In the genomic region with DNA sequence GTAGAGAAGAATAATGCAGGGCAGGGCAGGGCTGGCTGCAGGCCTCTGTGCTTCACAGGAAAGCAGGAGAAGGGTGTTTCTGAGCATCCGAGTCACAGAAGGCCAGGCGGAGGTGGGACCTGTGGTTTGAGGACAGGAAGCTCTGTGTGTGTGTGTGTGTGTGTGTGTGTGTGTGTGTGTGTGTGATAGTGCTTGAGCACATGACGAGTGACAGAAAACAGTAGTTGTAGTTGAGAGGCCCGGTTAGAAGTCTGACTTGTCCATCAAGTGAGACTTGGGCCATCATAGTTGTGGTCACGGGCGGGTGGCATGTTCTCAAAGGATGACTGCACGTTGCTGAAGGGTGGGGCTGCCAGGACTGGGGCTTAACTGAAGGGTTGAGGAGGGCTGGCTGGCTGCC, we compare ENCODE assay signal across 12 mouse cellular contexts. TPM values are rescaled to one million over a fixed set of nuclear protein-coding genes. Genes with fewer than 3 reads are reported as not detected.
DNase-seq lines count a peak whose midpoint lies in the region; ATAC-seq and TF ChIP-seq lines count a peak whose summit lies in the region.
"Had no signal": no experiment of that assay in that cellular context is flagged by ENCODE, and none has a peak within 500 bp of the region (broad histone marks: within the 10 kb centered on the region; RNA-seq: fewer than 3 reads in every experiment).

No protein-coding gene starts in this region.

- intact Hi-C loops in gastrocnemius, adult 2 months (cut with DNase I), result loop anchor here (5.0 kb wide), 1 partner anchor 43 kb away; no protein-coding TSS in a partner anchor
- intact Hi-C loops in gastrocnemius, postnatal 36 days (cut with DNase I), result no loop called here
- intact Hi-C loops in left cerebral cortex, postnatal 4 days (cut with DNase I), result no loop called here

- no peak overlapping the region for H3K27ac ChIP-seq in gastrocnemius, adult 2 months
- H3K27ac ChIP-seq in bone marrow macrophage, adult 2 months (ENCODE audit: insufficient read depth, low read depth, low read length), result peak overlapping the region; percentile 90
- 0 out of 2 replicates have a peak overlapping the region, but pooled peaks have one; percentile 7 for H3K27ac ChIP-seq in stomach, embryonic 14.5 days (ENCODE audit: low read length)
- H3K27ac ChIP-seq in neural tube, embryonic 15.5 days (replicated peaks), result no peak overlapping the region

- peak; percentile 23; the same call in 1 of the 2 replicates for ATAC-seq in stomach, embryonic 14.5 days (ENCODE audit: insufficient number of reproducible peaks, insufficient read depth, low FRiP score, low read depth)
- no peak for ATAC-seq in neural tube, embryonic 15.5 days (ENCODE audit: low FRiP score)
- ATAC-seq: midbrain, embryonic 16.5 days had no signal

- DNase-seq in gastrocnemius, adult 2 months, result peak; percentile 24
- DNase-seq in gastrocnemius, postnatal 36 days, result no peak
- DNase-seq in lung, postnatal 10 days, result peak; percentile 24
- no peak for DNase-seq in left cerebral cortex, postnatal 4 days
- no peak for DNase-seq in adrenal gland, adult 18-20 months (ENCODE audit: low spot score in 2 of 2)

- H3K4me1 ChIP-seq in bone marrow macrophage, adult 2 months (ENCODE audit: control insufficient read depth, insufficient read depth, low read length), result peaks cover 37% of the 10 kb centered on the region
- H3K4me1 ChIP-seq in stomach, embryonic 14.5 days (ENCODE audit: control insufficient read depth, insufficient read depth, low read length), result peaks cover 8% of the 10 kb centered on the region; the same call in 1 of the 2 replicates
- no peaks in the 10 kb centered on the region for H3K4me1 ChIP-seq in neural tube, embryonic 15.5 days

- H3K4me2 ChIP-seq in stomach, embryonic 14.5 days (replicated peaks; ENCODE audit: low read depth, low read length), result no peak overlapping the region
- H3K4me2 ChIP-seq in neural tube, embryonic 15.5 days, result no peak overlapping the region

- H3K36me3 ChIP-seq in stomach, embryonic 14.5 days (ENCODE audit: control insufficient read depth, insufficient read depth, low read length), result peaks cover 58% of the 10 kb centered on the region
- peaks cover 92% of the 10 kb centered on the region for H3K36me3 ChIP-seq in neural tube, embryonic 15.5 days

- H3K9me3 ChIP-seq in stomach, embryonic 14.5 days (ENCODE audit: control insufficient read depth, low read depth, low read length), result no peaks in the 10 kb centered on the region
- no peaks in the 10 kb centered on the region for H3K9me3 ChIP-seq in neural tube, embryonic 15.5 days (replicated peaks)

- TF ChIP-seq POLR2A in bone marrow macrophage, adult 2 months (IDR thresholded peaks at IDR 0.05; ENCODE audit: borderline replicate concordance, low read depth, low read length), result no peak

- no peak overlapping the region for H3K9ac ChIP-seq in stomach, embryonic 14.5 days (replicated peaks; ENCODE audit: low read depth, low read length)
- H3K9ac ChIP-seq in neural tube, embryonic 15.5 days (replicated peaks), result no peak overlapping the region

- 53% methylated on average over 7 of the region's 7 CpGs for WGBS in stomach, embryonic 14.5 days
- WGBS in neural tube, embryonic 15.5 days, result 88% methylated on average over 7 of the region's 7 CpGs

- no peaks in the 10 kb centered on the region for H3K27me3 ChIP-seq in stomach, embryonic 14.5 days (ENCODE audit: control insufficient read depth, insufficient read depth, low read length)
- no peaks in the 10 kb centered on the region for H3K27me3 ChIP-seq in neural tube, embryonic 15.5 days (replicated peaks)

- H3K4me3 ChIP-seq in gastrocnemius, adult 2 months, result no peak overlapping the region
- H3K4me3 ChIP-seq in bone marrow macrophage, adult 2 months (ENCODE audit: insufficient read depth, low read length), result peak overlapping the region; percentile 36; the same call in 1 of the 2 replicates
- no peak overlapping the region for H3K4me3 ChIP-seq in stomach, embryonic 14.5 days (ENCODE audit: low read depth, low read length)
- H3K4me3 ChIP-seq in neural tube, embryonic 15.5 days (replicated peaks), result no peak overlapping the region

- no peak for TF ChIP-seq CTCF in gastrocnemius, adult 2 months (IDR thresholded peaks at IDR 0.05)
- TF ChIP-seq CTCF in bone marrow macrophage, adult 2 months (IDR thresholded peaks at IDR 0.05; ENCODE audit: low read depth, low read length), result no peak

RNA-seq across cellular contexts. Expression of a gene that starts 16.1 kb away (rescaled TPM):
- 10 to 100 TPM; 28.1 to 36.1 TPM for total RNA-seq in gastrocnemius, adult 2 months (2021)
- 10 to 100 TPM; 23.3 to 25.9 TPM for total RNA-seq in gastrocnemius, postnatal 36 days (2021)
- 162 and 193 TPM in 2 replicates for polyA plus RNA-seq in bone marrow macrophage, adult 2 months (2012; ENCODE audit: insufficient read depth, insufficient read length, missing spikeins)
- 83.9 and 86.8 TPM in 2 replicates for polyA plus RNA-seq in stomach, embryonic 14.5 days (2014; fragmentation: Nextera tagmentation; extraction: Ambion mirVana)
- polyA plus RNA-seq in neural tube, embryonic 15.5 days (2015; fragmentation: Nextera tagmentation; extraction: Ambion mirVana), result 59.3 and 61.6 TPM in 2 replicates
- total RNA-seq in left cerebral cortex, postnatal 4 days (2021), result 100 to 1,000 TPM; 163 to 167 TPM
- total RNA-seq in adrenal gland, adult 18-20 months (2021), result 100 to 1,000 TPM in 1 of 2 experiments, 10 to 100 TPM in 1; 92.3 to 111 TPM

RNA-seq across cellular contexts. Expression of a gene that starts 35.3 kb away (rescaled TPM):
- total RNA-seq in gastrocnemius, adult 2 months (2021), result not detected
- total RNA-seq in gastrocnemius, postnatal 36 days (2021), result not detected
- not detected in 2 replicates for polyA plus RNA-seq in bone marrow macrophage, adult 2 months (2012; ENCODE audit: insufficient read depth, insufficient read length, missing spikeins)
- not detected in 2 replicates for polyA plus RNA-seq in stomach, embryonic 14.5 days (2014; fragmentation: Nextera tagmentation; extraction: Ambion mirVana)
- not detected in 2 replicates for polyA plus RNA-seq in neural tube, embryonic 15.5 days (2015; fragmentation: Nextera tagmentation; extraction: Ambion mirVana)
- not detected for total RNA-seq in left cerebral cortex, postnatal 4 days (2021)
- total RNA-seq in adrenal gland, adult 18-20 months (2021), result under 1 TPM in 1 of 2 experiments, not detected in 1; 0.83 TPM
- total RNA-seq: adrenal gland, postnatal 4 days; left cerebral cortex, adult 18-20 months had no signal
- polyA plus RNA-seq: heart, embryonic 14.5 days; midbrain, embryonic 16.5 days had no signal

RNA-seq across cellular contexts. Expression of a gene that starts 54.8 kb away (rescaled TPM):
- total RNA-seq in gastrocnemius, adult 2 months (2021), result 1 to 10 TPM; 4.4 to 8.6 TPM
- total RNA-seq in gastrocnemius, postnatal 36 days (2021), result 10 to 100 TPM in 1 of 2 experiments, 1 to 10 TPM in 1; 5.4 to 10.7 TPM
- 2.9 and 3.0 TPM in 2 replicates for polyA plus RNA-seq in bone marrow macrophage, adult 2 months (2012; ENCODE audit: insufficient read depth, insufficient read length, missing spikeins)
- polyA plus RNA-seq in stomach, embryonic 14.5 days (2014; fragmentation: Nextera tagmentation; extraction: Ambion mirVana), result 17.5 and 24.6 TPM in 2 replicates
- 88.5 and 106 TPM in 2 replicates for polyA plus RNA-seq in neural tube, embryonic 15.5 days (2015; fragmentation: Nextera tagmentation; extraction: Ambion mirVana)
- total RNA-seq in left cerebral cortex, postnatal 4 days (2021), result 100 to 1,000 TPM; 147 to 164 TPM
- 100 to 1,000 TPM in 1 of 2 experiments, 10 to 100 TPM in 1; 94.7 to 131 TPM for total RNA-seq in adrenal gland, adult 18-20 months (2021)

Comparison
In these comparisons a context has a peak if more than half of its experiments do, and no peak if none do; other contexts are left out.
1. DNase-seq: peak in gastrocnemius, adult 2 months (single experiment) and lung, postnatal 10 days (single experiment); none in gastrocnemius, postnatal 36 days (0 of 2), left cerebral cortex, postnatal 4 days (single experiment) and adrenal gland, adult 18-20 months (0 of 2).
2. H3K27ac ChIP-seq: peak in bone marrow macrophage, adult 2 months (single experiment) and stomach, embryonic 14.5 days (single experiment); none in gastrocnemius, adult 2 months (single experiment) and neural tube, embryonic 15.5 days (single experiment).
3. RNA of a gene that starts 54.8 kb away (total RNA-seq): 147 to 164 TPM in left cerebral cortex, postnatal 4 days and 94.7 to 131 TPM in adrenal gland, adult 18-20 months; 5.4 to 10.7 TPM in gastrocnemius, postnatal 36 days and 4.4 to 8.6 TPM in gastrocnemius, adult 2 months; every median in the first group is over 4 times any median in the second.